Mouse (Mus musculus): ENCODE results near the gene Tex22.

Gene Tex22

DNA sequence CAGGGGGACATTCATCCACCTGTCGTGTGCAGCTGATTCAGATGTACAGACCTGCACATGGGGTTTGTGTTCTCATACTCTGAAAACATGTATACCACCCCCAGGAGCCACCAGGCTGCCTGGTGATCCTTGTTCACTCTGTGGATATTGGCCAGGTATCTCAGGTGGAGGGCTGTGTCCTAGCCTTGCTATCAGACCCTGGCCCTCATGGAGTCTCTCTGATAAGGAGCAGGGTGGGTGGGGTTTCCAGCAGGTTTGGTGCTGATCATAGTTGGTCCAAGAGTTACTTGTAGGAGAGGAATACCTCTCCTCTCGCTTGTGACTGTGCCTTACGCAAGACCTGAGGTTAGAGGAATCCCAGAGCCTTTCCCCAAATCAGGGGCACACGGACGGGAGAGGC lies 14.1 kb upstream of the Tex22 start:
- DNase-seq (ENCODE audit: low spot score), result no peak

DNA sequence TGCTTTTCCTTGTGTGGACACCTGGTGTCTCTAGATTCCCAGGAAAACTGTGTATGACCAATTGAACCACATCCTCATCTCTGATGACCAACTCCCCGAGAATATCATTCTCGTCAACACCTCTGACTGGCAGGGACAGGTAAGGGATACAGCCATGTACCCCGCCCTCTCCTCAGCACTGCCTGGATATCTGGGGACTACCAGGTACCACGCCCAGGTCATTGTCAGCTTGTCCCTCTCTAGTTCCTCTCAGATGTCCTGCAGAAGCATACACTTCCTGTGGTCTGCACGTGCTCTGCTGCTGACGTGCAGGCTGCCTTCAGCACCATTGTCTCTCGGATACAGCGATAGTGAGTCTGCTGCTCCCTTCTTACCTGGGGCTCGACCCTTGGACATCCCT lies 12.7 kb upstream of the Tex22 start:
- DNase-seq (ENCODE audit: low spot score), result no peak

DNA sequence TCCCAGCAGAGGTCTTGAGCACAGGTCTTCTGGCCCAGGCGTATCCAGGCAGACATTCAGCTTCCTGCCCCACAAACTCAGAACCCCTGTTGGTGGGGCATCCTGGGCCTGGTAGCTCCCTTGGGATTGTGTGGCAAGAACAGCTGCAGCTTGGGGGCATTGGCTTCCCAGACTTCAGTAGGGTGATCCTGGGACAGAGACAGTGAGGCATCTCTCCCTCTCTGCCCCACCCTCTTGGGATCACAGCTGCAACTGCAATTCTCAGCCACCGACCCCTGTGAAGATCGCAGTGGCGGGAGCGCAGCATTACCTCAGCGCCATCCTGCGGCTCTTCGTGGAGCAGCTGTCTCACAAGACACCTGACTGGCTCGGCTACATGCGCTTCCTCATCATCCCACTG lies 12.1 kb upstream of the Tex22 start:
- no peak for DNase-seq (ENCODE audit: low spot score)

- DNase-seq (ENCODE audit: low spot score), result no peak
Observed at GRCm38 (mm10) chr12:113063700-113064099, 10.6 kb upstream of the Tex22 start.

DNA sequence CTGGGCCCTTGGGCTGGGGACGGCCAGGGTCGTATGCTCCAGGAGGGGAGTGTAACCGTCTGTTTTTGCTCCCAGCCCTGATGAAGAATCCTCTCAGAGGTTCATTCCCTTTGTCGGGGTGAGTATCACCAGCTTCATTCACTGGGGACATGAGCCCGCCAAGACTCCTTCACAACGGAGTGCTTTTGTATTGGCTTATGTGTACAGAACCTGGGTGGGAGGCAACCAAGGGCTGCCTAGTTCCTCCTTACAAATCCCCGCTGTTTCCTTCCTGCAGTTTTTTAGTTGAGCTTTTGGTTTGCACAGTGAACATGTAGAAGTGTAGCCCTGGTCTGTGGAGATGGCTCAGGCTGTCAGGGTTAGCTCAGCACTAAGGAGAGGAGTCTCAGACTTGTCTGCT lies 6.3 kb upstream of the Tex22 start:
- DNase-seq (ENCODE audit: low spot score), result no peak

DNA sequence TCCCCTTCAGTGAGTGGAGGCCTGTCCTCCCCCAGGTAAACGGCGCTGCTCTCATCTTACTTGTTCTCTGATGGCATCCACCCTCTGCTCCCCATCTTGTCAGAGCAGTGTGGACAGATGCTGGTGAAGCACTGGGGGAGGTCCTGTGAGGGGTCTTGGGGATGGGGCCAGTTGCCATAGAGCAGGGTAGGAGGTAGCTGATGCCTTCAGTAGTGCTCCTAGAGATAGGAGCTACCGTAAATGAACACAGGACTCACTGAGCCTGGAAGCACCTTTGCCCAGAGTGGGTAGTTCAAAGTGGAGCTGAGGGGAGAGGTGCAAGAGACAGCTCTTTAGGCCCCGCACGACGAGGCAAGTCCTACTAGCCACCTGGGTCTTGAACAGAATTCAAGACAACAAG lies 4.9 kb upstream of the Tex22 start:
- DNase-seq (ENCODE audit: low spot score), result no peak

DNA sequence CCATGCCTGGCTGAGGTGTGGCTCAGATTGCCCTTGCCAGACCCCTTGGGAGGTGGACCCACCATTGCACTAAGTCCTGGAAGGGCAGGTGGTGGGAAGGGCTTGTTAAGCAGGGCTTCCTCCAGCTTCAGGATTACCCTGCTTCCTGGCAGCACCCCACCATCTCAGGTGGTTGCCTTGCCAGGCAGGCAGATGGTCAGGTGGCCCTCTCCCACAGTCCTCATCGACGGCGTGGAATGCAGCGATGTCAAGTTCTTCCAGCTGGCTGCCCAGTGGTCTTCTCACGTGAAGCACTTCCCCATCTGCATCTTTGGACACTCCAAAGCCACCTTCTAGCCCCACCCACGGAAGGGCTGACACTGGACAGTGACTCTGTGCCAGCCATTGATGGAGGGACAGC lies 3.0 kb upstream of the Tex22 start:
- no peak for DNase-seq (ENCODE audit: low spot score)

GRCm38 (mm10) chr12:113071827-113072226 lies 2.5 kb upstream of the Tex22 start:
- DNase-seq (ENCODE audit: low spot score), result no peak

DNA sequence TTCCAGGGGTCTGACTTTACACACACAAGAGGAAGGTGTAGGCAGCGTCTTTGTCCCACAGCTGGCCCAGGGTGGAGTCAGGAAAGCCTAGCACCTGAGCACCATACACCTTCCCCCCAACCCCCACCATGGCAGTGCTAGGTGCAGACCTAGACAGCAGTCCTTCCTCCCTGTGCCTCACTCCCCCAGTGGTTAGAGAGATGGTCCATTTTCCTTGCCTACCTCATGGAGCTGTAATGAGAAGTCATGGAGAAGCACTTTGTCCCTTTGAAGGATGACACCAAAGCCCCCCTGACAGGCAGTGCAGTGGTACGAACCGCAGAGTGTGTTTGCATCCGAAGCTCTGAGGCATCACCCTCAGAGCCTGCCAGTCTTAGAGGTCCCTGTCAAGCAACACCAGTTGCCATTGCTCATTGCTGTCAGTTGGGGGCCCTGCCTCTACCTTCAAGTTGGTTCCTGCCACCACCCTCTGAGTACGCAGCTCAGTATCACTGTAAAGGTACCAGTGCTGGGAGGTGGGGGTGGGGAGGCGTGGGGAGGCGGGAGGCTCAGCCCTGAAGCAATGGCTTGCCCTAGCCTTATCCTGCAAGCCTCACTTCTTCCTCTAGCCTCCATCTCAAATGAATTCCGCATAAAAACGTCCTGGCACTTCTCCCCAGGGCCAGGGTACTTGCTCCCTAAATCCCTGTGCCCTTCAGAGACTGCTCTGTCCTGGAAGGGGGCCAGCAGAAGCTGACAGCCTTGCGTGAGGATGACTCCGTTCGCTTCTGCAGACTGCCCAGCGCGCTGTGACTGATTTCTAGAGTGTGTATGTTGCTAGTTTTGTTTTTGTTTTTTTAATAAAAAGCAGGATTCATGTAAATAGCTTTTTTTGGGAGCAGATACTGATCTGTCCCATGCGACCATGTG lies 628 bp upstream of the Tex22 start:
- DNase-seq (ENCODE audit: low spot score), result peak; percentile 22

- DNase-seq (ENCODE audit: low spot score), result peak; percentile 87
Observed at GRCm38 (mm10) chr12:113075063-113075454, 757 bp downstream of the Tex22 start.

- no peak for DNase-seq (ENCODE audit: low spot score)
Observed at GRCm38 (mm10) chr12:113075486-113075885, 1.2 kb downstream of the Tex22 start.

- DNase-seq (ENCODE audit: low spot score), result no peak
Observed at GRCm38 (mm10) chr12:113087276-113087675, 13.0 kb downstream of the Tex22 start.

GRCm38 (mm10) chr12:113088026-113088425 lies 13.7 kb downstream of the Tex22 start:
- DNase-seq (ENCODE audit: low spot score), result no peak

- no peak for DNase-seq (ENCODE audit: low spot score)
Observed at GRCm38 (mm10) chr12:113089107-113089506, 14.8 kb downstream of the Tex22 start.

GRCm38 (mm10) chr12:113090053-113090452 lies 15.8 kb downstream of the Tex22 start:
- no peak for DNase-seq (ENCODE audit: low spot score)

DNA sequence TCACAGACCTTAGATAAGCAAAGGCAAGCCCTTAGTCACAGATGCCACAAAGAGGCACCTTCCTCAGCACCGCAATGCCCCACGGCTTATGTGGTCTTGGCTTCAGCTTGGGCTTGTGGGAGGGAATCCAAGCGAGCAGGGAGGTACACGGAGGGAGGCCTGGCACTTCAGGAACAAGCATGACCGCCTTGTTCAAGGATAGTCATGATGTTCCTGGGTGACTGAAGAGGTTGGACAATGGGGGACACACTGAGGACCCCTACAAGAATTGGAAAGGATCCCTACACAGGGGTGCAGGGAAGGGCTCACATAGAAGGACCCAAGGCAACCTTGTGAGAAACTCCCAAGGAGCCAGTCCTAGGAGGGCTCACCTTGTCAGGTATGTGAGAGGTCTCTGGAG lies 22.7 kb downstream of the Tex22 start:
- no peak for DNase-seq (ENCODE audit: low spot score)

- DNase-seq (ENCODE audit: low spot score), result peak; percentile 29
Observed at GRCm38 (mm10) chr12:113097749-113098281, 23.5 kb downstream of the Tex22 start, which contains the start of gene Mta1. Gene Mta1, plus strand, starts transcription at chr12:113098278.

DNA sequence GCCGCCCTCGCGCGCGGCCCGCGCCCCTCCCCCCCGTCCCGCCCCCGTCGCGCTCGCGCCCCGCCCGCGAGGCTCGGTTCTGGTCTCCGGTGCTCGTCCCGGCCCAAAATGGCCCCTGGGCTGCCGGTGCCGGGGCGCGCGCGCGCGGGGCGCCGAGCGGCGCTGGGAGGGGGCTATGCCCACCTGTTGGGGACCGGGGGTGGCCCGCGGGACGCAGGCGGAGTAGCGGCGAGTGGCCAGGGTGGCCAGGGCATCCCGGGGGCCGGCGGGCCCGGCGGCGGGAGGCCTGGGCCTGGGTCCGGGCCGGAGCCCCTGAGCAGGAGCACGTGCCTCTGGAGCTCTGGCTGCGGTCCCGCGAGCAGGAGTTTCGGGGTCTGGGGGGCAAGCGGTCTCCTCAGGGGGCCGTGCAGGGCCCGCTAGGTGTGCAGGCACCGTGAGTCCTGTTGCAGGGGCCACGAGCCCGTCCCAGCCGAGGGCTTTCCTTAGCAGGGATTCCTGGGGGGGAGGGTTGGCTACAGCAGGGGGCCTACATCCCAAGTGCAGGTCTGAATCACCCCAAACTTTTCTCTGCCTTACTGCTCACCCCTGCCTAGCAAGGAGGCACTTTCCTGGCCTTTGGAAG lies 24.3 kb downstream of the Tex22 start:
- no peak for DNase-seq (ENCODE audit: low spot score)

DNA sequence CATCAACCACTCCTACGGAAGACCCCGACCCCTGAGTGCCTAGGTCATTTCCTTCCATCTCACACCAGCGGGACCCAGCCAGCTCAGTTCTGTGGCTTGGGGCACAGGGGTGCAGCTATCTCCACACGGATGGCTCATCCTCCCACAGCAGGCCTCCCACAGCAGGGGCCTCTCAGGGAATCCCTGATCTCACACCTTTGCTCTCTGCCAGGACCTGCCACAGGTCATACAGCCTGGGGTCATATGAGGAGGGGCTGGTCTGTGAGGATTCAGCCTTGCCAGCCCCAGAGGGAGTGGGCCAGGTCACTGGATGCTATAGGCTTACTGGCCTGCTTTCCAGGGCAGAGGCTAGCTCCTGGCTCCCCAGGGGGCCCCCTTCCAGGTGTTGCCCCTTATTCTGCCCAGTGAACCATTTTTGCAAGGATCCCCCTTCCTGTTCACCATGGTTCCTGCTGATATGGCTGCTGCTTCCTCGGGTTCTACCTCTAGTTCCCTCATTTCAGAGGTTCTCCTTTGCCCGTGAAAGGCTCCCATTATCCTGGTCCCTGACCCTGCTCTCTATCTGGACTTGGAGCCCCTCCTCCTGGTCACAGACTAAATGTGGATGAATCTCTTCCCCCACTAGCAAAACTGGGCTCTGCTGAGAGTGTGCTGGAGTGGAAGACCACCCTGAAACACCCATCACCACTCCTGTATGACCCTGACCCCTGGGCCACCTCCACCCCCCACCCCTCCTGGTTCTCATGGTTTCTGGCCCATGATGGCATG lies 25.4 kb downstream of the Tex22 start:
- no peak for DNase-seq (ENCODE audit: low spot score)

DNA sequence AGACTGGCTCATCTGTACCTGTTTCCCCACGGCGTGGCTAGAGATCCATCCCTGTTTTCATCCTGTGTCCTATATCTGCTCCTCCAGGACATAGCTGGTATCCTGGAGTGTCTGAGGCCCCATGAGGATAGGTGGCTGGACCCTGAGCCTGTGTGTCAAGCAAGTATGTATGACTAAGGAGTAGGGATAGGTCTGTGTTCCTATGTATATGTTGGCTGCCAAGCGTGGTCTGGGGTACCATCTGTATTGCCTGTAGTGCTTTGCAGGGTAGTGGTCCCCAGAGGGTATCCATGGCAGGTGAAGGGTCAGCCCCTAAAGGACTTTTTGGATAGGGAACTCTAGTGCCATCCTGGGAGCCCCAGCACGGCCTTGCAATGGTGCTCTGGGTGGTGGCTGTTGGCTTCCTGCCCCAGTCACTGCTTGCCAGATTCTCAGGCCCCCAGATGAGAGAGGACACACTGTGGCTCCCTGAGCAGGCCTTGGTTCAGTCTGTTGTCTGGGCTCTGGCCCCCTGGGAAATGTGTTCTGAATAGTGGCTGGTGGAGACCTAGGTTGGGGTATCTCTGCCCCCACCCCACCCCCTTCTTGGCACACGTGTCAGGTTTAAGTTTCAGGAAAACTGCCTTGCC lies 26.3 kb downstream of the Tex22 start:
- peak; percentile 50 for DNase-seq (ENCODE audit: low spot score)

- DNase-seq (ENCODE audit: low spot score), result no peak
Observed at GRCm38 (mm10) chr12:113101251-113101960, 27.1 kb downstream of the Tex22 start.

All from urinary bladder, postnatal 14 days (tissue).